Mouse (Mus musculus) MEL (cell line): ENCODE measurements around the gene Slc35g3. TPM values are rescaled to one million over a fixed set of nuclear protein-coding genes. Genes with fewer than 3 reads are reported as not detected.

Source experiments
- DNase-seq: peaks from one replicate; pipeline ENCODE4 v3.0.0; 2011; ENCODE audit warnings: low read depth, low spot score
- H3K27ac ChIP-seq: 2 replicates; pipeline ENCODE4 v1.5.1; 2012; ENCODE audit warnings: low read depth, mild to moderate bottlenecking, control low read depth, low read length, moderate library complexity; ENCODE audit not compliant: control insufficient read depth
- H3K27me3 ChIP-seq, 2 experiments: fragments of 150-350 bp in 1 of 2; sonication (generic) in 1 of 2; 2 replicates each; pipeline ENCODE4 v1.6.1; 2012; ENCODE audit warnings: low read length in 2 of 2, mild to moderate bottlenecking in 2 of 2, improper control_type of control experiment in 1 of 2, moderate library complexity in 1 of 2; ENCODE audit not compliant: insufficient read depth in 2 of 2, control insufficient read depth in 1 of 2
- H3K36me3 ChIP-seq, 2 experiments: 2 replicates each; pipeline ENCODE4 v1.6.1; 2012 to 2014; ENCODE audit warnings: low read length in 2 of 2, improper control_type of control experiment in 1 of 2, inconsistent platforms in 1 of 2, mild to moderate bottlenecking in 1 of 2; ENCODE audit not compliant: insufficient read depth in 2 of 2, control insufficient read depth in 1 of 2
- H3K4me1 ChIP-seq, 2 experiments: fragments of 150-350 bp in 1 of 2; sonication (generic) in 1 of 2; 2 replicates each; pipeline ENCODE4 v1.6.1; 2012; ENCODE audit warnings: low read length in 2 of 2, improper control_type of control experiment in 1 of 2, mild to moderate bottlenecking in 1 of 2; ENCODE audit not compliant: insufficient read depth in 2 of 2, control insufficient read depth in 1 of 2
- H3K4me3 ChIP-seq, 2 experiments: fragments of 150-350 bp in 1 of 2; sonication (generic) in 1 of 2; 2 replicates each; pipeline ENCODE4 v1.5.1; 2012; ENCODE audit warnings: low read depth in 2 of 2, low read length in 2 of 2, mild to moderate bottlenecking in 2 of 2, moderate library complexity in 2 of 2, control low read depth in 1 of 2, improper control_type of control experiment in 1 of 2; ENCODE audit not compliant: control insufficient read depth in 1 of 2, insufficient read depth in 1 of 2
- H3K79me2 ChIP-seq: 2 replicates; pipeline ENCODE4 v1.6.1; 2012; ENCODE audit warnings: mild to moderate bottlenecking, low read length, moderate library complexity; ENCODE audit not compliant: control insufficient read depth, poor library complexity, insufficient read depth
- H3K9ac ChIP-seq: 2 replicates; pipeline ENCODE4 v1.6.1; 2012; ENCODE audit warnings: low read depth, mild to moderate bottlenecking, control low read depth, low read length, moderate library complexity; ENCODE audit not compliant: control insufficient read depth, poor library complexity, severe bottlenecking
- H3K9me3 ChIP-seq: fragments of 150-350 bp; sonication (generic); replicated peaks from 2 replicates; pipeline ENCODE4 v1.6.1; 2012; ENCODE audit warnings: mild to moderate bottlenecking, low read length, improper control_type of control experiment, moderate library complexity; ENCODE audit not compliant: insufficient read depth
- CHD1 ChIP-seq: IDR thresholded peaks from 2 replicates; pipeline ENCODE4 v1.6.1; 2012; ENCODE audit warnings: low read depth, mild to moderate bottlenecking, inconsistent platforms, low read length, improper control_type of control experiment
- CTCF ChIP-seq, 3 experiments: IDR thresholded peaks in 2 of 3; conservative IDR thresholded peaks in 1 of 3; 2 replicates each; pipeline ENCODE4 v1.5.1; 2011 to 2012; ENCODE audit warnings: low read length in 3 of 3, low read depth in 2 of 3, mild to moderate bottlenecking in 2 of 3, improper control_type of control experiment in 1 of 3, inconsistent platforms in 1 of 3, mixed read lengths in 1 of 3, moderate library complexity in 1 of 3; ENCODE audit not compliant: control insufficient read depth in 1 of 3, insufficient read depth in 1 of 3, poor library complexity in 1 of 3, severe bottlenecking in 1 of 3
- ELF1 ChIP-seq: IDR thresholded peaks from 2 replicates; pipeline ENCODE4 v1.6.1; 2014; ENCODE audit warnings: low read depth, mild to moderate bottlenecking, inconsistent platforms, low read length, improper control_type of control experiment, moderate library complexity
- GATA1 ChIP-seq: IDR thresholded peaks from 2 replicates; pipeline ENCODE4 v1.6.1; 2011; ENCODE audit warnings: low read depth, low read length, improper control_type of control experiment
- HCFC1 ChIP-seq: IDR thresholded peaks from 2 replicates; pipeline ENCODE4 v1.6.1; 2012; ENCODE audit warnings: low read depth, mild to moderate bottlenecking, inconsistent platforms, low read length, improper control_type of control experiment, moderate library complexity
- KAT2A ChIP-seq: conservative IDR thresholded peaks from 2 replicates; pipeline ENCODE4 v1.6.1; 2012; ENCODE audit warnings: low read depth, low read length, improper control_type of control experiment, inconsistent platforms
- MAZ ChIP-seq: IDR thresholded peaks from 2 replicates; pipeline ENCODE4 v1.6.1; 2012; ENCODE audit warnings: low read depth, mild to moderate bottlenecking, inconsistent platforms, low read length, improper control_type of control experiment
- MEF2A ChIP-seq: IDR thresholded peaks from 2 replicates; pipeline ENCODE4 v1.6.1; 2014; ENCODE audit warnings: low read depth, mild to moderate bottlenecking, inconsistent platforms, low read length, improper control_type of control experiment; ENCODE audit not compliant: poor library complexity, insufficient replicate concordance, severe bottlenecking; ENCODE audit errors: extremely low read depth
- MXI1 ChIP-seq: IDR thresholded peaks from 2 replicates; pipeline ENCODE4 v1.6.1; 2011; ENCODE audit warnings: mild to moderate bottlenecking, low read depth, low read length, improper control_type of control experiment
- MYB ChIP-seq: IDR thresholded peaks from 2 replicates; pipeline ENCODE4 v1.6.1; 2011; ENCODE audit warnings: mild to moderate bottlenecking, low read depth, low read length, improper control_type of control experiment
- POLR2A ChIP-seq, 2 experiments: IDR thresholded peaks; 2 replicates each; pipeline ENCODE4 v1.6.1; 2011 to 2012; ENCODE audit warnings: low read length in 2 of 2, mild to moderate bottlenecking in 2 of 2, control low read depth in 1 of 2, improper control_type of control experiment in 1 of 2, low read depth in 1 of 2, moderate library complexity in 1 of 2; ENCODE audit not compliant: control insufficient read depth in 1 of 2, insufficient read depth in 1 of 2, poor library complexity in 1 of 2
- RAD21 ChIP-seq: IDR thresholded peaks from 2 replicates; pipeline ENCODE4 v1.6.1; 2011; ENCODE audit warnings: mild to moderate bottlenecking, low read depth, low read length, improper control_type of control experiment
- RCOR1 ChIP-seq: IDR thresholded peaks from 2 replicates; pipeline ENCODE4 v1.6.1; 2012; ENCODE audit warnings: low read depth, mild to moderate bottlenecking, inconsistent platforms, low read length, improper control_type of control experiment
- SMC3 ChIP-seq: IDR thresholded peaks from 2 replicates; pipeline ENCODE4 v1.6.1; 2011; ENCODE audit warnings: low read depth, low read length, improper control_type of control experiment
- USF1 ChIP-seq: IDR thresholded peaks from 2 replicates; pipeline ENCODE4 v1.6.1; 2014; ENCODE audit warnings: low read depth, mild to moderate bottlenecking, inconsistent platforms, low read length, improper control_type of control experiment, moderate library complexity
- USF2 ChIP-seq, 2 experiments: IDR thresholded peaks; 2 replicates each; pipeline ENCODE4 v1.6.1; 2011 to 2012; ENCODE audit warnings: improper control_type of control experiment in 2 of 2, low read length in 2 of 2, borderline replicate concordance in 1 of 2, inconsistent platforms in 1 of 2, low read depth in 1 of 2, mild to moderate bottlenecking in 1 of 2; ENCODE audit not compliant: insufficient read depth in 1 of 2
- ZMIZ1 ChIP-seq: IDR thresholded peaks from 2 replicates; pipeline ENCODE4 v1.6.1; 2012; ENCODE audit warnings: low read depth, mild to moderate bottlenecking, inconsistent platforms, low read length, improper control_type of control experiment, moderate library complexity
- polyA plus RNA-seq, 2 experiments: library from polyadenylated mRNA; stranded (reverse) in 1 of 2; unstranded in 1 of 2; fragments of >175 nt in 1 of 2; fragments of >200 nt in 1 of 2; gene quantifications; 2 replicates each; pipeline versions ENCODE4 v1.2.1 to v1.2.4; 2012; ENCODE audit warnings: low replicate concordance in 2 of 2, low read depth in 1 of 2; ENCODE audit not compliant: insufficient read length in 2 of 2, insufficient read depth in 1 of 2, missing spikeins in 1 of 2
- total RNA-seq: library from RNA; depleted of rRNA; stranded (reverse); fragments of 300-350 nt; gene quantifications from 2 replicates; pipeline ENCODE4 v1.2.3, GENCODE M21; 2012

The Slc35g3 gene
- total and polyA plus RNA-seq, 3 experiments, result 0.08 to 0.22 TPM; not detected in 1

DNA sequence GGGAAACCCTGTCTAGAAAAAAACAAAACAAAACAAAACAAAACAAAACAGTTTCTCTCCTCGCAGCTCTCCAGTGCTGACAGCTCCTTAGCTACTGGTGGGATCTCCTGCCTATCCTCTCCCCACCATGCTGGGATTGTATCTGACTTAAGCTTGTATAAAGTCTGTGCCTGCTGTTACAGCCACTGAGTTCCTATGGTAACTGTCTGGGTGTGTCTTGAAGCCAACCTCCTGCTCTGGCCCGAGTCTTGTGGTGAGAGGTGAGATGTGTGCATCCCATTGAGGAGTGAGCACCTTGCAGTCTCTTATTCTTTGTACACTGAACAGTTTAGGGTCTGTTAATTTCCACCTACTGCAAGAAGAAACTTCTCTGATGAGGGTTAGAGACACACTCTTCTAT is 38.7 kb downstream of the Slc35g3 start:
- DNase-seq, result no peak
- no peak for TF ChIP-seq USF2 (IDR thresholded peaks at IDR 0.05; ENCODE audit: borderline replicate concordance in 1 of 2, insufficient read depth in 1 of 2, low read depth in 1 of 2, low read length in 2 of 2)
- TF ChIP-seq SMC3, result no peak
- TF ChIP-seq CHD1, result no peak
- no peak for TF ChIP-seq CTCF (IDR thresholded peaks at IDR 0.05 in 2 of 3, conservative IDR thresholded peaks at IDR 0.05 in 1 of 3; ENCODE audit: control insufficient read depth in 1 of 3, insufficient read depth in 1 of 3, low read depth in 2 of 3, low read length in 3 of 3, poor library complexity in 1 of 3, severe bottlenecking in 1 of 3)
- TF ChIP-seq MXI1, result no peak
- no peak for TF ChIP-seq HCFC1
- no peak for TF ChIP-seq MYB
- no peak for TF ChIP-seq RAD21
- no peak for TF ChIP-seq MEF2A
- no peak for TF ChIP-seq KAT2A
- no peak for TF ChIP-seq POLR2A (IDR thresholded peaks at IDR 0.05; ENCODE audit: control insufficient read depth in 1 of 2, insufficient read depth in 1 of 2, low read depth in 1 of 2, low read length in 2 of 2, poor library complexity in 1 of 2)
- no peak for TF ChIP-seq RCOR1
- no peak for TF ChIP-seq MAZ
- no peak for TF ChIP-seq USF1
- no peak for TF ChIP-seq ELF1
- no peak for TF ChIP-seq GATA1
- TF ChIP-seq, all 39 proteins: peak for 0
- Histone ChIP-seq H3K27me3 (no peaks in the 10 kb centered on the region), H3K36me3 (peaks cover 0 to 2% of the 10 kb centered on the region in 2 experiments; a peak in 1 of 4 replicates), H3K9me3 (no peaks in the 10 kb centered on the region), H3K79me2 (no peaks in the 10 kb centered on the region), H3K9ac (no peak overlapping the region), H3K4me1 (0 out of 4 replicates have a peak, but pooled peaks cover 2% of the 10 kb centered on the region in 2 experiments), H3K4me3 (no peak overlapping the region), H3K27ac (no peak overlapping the region)

DNA sequence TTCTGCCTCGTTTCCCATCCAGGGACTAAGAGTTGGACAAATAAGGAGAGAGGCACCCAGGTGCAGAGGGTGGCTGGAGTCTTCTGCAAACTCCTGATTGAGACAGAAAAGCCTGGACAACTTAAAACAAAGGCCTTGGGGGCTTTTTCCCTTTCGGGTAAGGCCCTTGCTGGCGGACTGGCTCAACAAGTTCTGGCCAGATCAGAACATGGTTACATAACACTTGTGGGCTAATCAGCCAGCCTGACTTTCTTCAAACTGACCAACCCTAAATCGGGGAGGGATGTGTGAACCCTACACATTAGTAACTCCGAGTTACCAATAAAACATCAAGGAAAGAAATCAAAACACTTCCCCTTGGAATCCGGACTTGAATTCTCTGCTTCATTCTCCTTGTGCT is 40.9 kb downstream of the Slc35g3 start:
- Histone ChIP-seq H3K79me2 (no peaks in the 10 kb centered on the region), H3K4me3 (no peak overlapping the region), H3K27ac (no peak overlapping the region), H3K4me1 (peaks cover 2 to 3% of the 10 kb centered on the region in 2 experiments; a peak in 1 of 4 replicates), H3K9ac (no peak overlapping the region), H3K27me3 (no peaks in the 10 kb centered on the region), H3K36me3 (peaks cover 0 to 4% of the 10 kb centered on the region in 2 experiments; a peak in 2 of 4 replicates), H3K9me3 (no peaks in the 10 kb centered on the region)
- no peak for TF ChIP-seq ZMIZ1
- DNase-seq, result no peak
